Mouse (Mus musculus): Measurements from ENCODE around the gene Cidec. TPM values are rescaled to one million over a fixed set of nuclear protein-coding genes. Genes with fewer than 3 reads are reported as not detected.

The Cidec gene
- total RNA-seq, 2 experiments from 2014 or later: 9.6 to 41.2 TPM

DNA sequence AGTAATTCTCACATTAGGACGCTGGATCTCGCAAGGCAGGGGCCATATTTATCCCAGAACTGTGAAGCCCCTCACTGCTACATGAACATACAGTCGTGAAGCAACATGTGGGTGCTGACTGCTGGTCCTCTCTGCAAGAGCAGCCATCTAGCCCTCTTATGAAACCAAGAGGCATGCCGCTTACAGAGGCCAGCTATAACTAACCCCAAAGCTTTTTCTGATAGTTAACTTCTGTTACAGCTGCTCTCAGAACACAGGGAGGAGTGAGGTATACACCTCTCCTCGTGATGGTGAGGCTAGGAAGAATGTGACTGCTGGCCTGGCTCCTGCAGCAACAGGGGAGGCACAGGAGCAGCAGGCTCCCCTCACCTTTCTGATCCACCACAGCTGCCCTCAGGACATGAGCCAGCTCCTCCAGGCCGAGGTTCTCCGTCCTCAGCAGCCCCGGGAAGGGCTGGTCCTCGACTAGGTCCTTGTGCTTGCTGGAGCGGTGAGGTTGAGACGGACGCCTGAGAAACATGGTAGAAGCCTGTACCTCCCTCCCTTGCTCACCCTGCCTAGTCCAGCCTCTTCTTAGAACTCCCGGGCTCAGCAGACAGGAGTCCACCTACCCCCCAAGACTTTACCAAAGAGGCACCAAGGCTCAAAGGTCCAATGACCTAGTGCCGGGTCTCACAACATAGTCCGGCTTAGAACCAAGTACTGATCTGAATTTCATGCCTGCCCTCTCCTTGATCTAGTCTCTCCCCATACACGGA lies 16.9 kb downstream of the Cidec start:
- DNase-seq: no peak
- intact Hi-C loops (cut with DNase I): no loop called here

DNA sequence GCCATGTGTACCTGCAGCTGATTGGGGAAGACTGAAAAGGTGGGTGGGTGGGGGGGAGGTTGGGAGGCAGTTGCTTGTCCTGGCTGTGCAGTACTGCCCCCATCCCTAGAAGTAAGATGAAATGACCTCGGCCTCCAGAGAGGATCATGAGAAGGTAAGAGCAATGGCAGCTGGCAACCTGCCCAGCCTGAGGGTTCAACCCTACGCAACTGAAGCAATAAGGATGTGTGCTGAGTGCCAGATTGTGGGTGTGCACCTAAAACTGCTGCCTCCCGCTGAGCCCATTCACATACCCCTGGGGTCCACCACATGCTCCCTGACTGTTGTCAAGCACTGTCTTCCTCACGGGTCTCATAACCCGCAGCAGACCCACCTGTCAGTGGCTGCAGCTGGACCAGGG lies 19.1 kb downstream of the Cidec start:
- intact Hi-C loops (cut with DNase I): no loop called here

DNA sequence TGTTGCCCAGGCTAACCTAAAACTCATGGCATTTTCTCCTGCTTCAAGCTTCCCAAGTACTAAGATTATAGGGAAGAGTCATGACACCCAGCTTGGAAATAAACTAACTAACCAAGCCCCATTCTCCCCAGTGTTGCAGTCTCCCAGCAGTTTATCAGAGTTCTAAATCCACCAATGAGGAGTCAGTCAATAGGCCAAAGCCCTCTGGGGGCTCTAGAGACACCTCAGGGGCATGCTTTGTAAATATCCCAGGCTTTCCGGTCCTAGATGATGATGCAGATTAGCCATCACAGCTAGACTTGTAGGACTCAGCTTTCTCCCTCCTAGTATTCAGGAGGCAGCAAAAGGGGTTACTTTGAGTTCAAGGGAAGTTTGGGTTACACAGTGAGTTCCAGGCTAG lies 25.6 kb downstream of the Cidec start:
- DNase-seq: no peak
- intact Hi-C loops (cut with DNase I): no loop called here

More for the DNA sequence above, 19.1 kb downstream of the Cidec start:
- no peak for DNase-seq

DNA sequence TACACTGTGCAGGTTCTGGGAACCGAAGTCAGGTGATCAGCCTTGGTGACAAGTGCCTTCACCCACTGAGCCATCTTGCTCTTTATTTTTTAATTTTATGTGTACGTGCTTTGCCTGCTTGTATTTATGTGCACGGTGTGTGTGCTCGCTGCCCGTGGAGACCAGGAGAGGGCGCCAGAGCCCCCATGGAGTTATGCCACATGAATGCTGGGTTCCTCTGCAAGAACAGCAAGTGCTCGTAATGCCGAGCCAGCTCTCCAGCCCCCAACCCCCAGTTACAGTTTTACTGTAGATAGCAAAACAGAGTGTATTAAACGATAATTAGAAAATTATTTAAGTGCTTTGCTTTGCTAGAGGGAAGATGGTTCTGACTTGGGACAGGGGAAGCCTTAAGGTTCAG lies 28.9 kb downstream of the Cidec start:
- no peak for DNase-seq
- intact Hi-C loops (cut with DNase I): no loop called here

- no peak for DNase-seq
- intact Hi-C loops (cut with DNase I): no loop called here
Measured at GRCm38 (mm10) chr6:113405483-113405882, 30.1 kb downstream of the Cidec start.

DNA sequence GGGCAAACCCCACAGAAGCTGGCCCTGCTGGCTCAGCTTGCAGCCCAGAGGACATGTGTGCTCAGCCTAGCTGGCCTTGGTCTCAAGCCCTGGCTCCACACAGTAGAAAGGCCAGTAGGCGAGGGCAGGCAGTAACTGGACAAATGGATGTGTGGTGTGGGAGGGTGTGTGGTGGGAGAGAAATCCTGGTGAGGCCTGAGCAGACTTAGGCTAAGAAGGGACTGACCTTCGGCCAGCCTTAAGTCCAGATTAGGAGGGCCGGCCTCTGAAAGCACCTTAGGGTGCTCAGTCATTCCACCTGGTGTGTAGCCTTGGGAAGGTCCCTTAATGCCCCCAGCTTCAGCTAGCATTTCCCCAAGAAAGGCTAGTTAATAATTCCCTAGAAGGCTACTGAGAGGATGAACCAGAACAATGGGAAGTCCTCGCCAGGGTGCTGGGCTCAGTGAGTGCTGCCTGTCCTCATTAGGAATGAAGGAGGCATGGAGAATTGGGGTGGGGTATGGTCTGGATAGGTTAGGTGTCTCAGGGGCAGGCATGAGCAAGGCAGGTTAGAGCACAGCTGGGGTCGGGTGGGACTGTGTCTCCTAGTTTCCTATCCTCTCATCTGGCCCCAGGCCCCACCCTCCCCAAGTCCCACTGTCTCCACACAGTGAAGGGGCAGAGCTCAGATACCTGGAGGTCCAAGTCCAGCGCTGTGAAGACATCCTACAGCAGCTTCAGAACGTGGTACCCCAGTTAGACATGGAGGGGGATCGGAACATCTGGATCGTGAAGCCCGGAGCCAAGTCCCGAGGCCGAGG lies 30.7 kb downstream of the Cidec start:
- DNase-seq: no peak

DNA sequence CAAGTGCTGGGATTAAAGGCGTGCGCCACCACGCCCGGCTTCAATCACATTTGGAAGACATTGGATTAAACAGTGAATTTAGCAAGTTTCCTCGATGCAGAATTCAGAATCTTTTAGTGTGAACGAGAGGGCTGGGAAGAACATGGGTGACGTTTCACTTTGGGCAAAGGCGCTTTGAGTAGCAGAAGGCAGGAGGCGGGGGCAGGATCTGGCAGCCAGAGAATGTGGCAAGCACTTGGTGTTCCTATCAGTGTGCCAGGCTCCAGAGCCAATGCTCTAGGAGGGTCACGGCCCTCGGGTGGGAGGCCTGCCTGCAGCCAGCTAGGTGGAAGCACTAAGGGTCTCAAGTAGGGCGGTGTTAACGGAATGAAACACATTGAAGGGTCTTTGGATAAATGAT lies 33.5 kb downstream of the Cidec start:
- intact Hi-C loops (cut with DNase I): no loop called here
- no peak for DNase-seq

More for the DNA sequence above, 30.7 kb downstream of the Cidec start:
- intact Hi-C loops (cut with DNase I): no loop called here

DNA sequence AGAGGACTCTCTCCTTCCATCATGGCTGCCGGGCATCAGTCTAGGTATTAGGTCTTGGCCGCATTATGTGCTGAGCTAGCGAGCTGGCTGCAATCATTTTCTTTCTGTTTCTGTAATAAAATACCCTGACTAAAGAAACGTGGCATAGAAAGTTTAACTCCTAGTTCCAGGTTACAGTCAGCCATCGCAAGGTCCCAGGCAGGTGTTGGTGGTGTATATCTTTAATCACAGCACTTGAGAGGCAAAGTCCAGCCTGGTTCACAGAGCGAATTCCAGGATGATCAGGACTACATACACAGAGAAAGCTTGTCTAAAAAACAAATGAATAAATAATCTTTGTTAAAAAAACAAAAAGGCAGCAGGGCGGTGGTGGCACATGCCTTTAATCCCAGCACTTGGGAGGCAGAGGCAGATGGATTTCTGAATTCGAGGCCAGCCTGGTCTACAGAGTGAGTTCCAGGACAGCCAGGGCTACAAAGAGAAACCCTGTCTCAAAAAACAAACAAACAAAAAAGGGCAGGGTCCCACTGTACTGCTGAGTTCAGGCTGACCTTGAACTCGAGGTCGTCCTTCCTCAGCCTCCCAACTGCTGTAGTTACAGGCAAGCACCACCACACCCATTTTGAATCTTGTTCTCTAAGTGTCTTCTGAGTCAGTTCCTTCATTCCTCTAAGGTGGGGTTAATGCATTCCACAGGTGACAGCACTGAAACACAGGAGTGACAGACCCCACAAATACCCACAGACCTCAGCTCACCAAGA lies 39.1 kb downstream of the Cidec start:
- DNase-seq: no peak
- intact Hi-C loops (cut with DNase I): no loop called here

- no peak for DNase-seq
- intact Hi-C loops (cut with DNase I): no loop called here
Measured at GRCm38 (mm10) chr6:113395501-113395900, 40.1 kb downstream of the Cidec start.

DNA sequence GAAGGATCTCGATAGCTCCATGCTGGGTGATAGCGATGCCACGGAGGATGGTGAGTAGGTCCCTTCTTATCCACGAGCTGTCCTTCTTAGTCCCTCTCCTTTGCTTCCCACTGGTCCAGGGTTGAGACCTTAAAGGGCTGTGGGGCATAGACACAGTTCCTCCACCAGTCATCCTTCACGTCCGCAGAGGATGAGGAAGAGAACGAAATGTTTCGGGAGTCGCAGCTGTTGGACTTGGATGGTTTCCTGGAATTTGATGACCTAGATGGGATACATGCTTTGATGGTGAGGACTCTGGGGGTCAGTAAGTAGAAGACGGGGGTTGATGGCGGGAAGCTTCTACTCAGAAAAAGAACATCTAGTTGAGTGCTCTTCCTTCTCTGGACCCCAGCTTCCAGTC lies 40.7 kb downstream of the Cidec start:
- intact Hi-C loops (cut with DNase I): no loop called here

GRCm38 (mm10) chr6:113393951-113394350 lies 41.6 kb downstream of the Cidec start:
- peak; percentile 19 to 20 for DNase-seq
- intact Hi-C loops (cut with DNase I): no loop called here

More for the DNA sequence above, 40.7 kb downstream of the Cidec start:
- no peak for DNase-seq

GRCm38 (mm10) chr6:113392387-113393071 lies 43.0 kb downstream of the Cidec start:
- intact Hi-C loops (cut with DNase I): no loop called here
- peak; percentile 63 to 64 for DNase-seq

DNA sequence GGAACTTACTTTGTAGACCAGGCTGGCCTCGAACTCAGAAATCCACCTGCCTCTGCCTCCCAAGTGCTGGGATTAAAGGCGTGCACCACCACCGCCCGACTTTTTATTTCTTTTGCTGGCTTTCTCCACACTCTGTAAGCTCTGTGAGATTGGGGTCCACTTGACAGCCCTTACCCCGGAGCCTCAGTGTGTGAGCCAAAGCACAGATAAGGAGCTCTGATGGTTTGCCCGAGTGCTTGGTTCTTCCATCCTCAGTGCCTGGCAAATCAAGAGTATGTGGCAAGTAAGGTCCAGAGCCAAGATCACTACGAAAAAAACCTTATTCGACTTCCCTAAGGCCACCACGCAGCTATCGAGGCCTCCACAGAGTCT lies 43.6 kb downstream of the Cidec start:
- intact Hi-C loops (cut with DNase I): no loop called here
- no peak for DNase-seq

DNA sequence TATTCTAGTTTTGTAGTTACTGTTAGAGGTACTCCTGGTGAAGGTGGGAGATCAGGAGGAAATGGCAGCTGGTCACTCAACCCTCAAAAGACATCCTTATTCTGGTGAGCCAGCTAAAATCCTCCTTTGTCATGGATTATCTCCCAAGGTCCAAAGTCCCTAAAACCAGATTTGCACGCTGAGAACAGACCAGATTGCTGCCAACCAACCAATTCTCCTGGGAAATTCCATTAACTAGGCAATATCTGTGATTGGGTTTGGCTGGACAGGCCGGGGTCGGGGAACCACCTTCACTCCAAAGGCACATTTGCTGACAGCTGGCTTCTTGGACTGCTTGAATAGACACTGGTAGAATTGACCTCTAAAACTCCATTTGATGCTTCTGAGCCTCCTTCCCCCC lies 44.8 kb downstream of the Cidec start:
- intact Hi-C loops (cut with DNase I): no loop called here
- DNase-seq: no peak

DNA sequence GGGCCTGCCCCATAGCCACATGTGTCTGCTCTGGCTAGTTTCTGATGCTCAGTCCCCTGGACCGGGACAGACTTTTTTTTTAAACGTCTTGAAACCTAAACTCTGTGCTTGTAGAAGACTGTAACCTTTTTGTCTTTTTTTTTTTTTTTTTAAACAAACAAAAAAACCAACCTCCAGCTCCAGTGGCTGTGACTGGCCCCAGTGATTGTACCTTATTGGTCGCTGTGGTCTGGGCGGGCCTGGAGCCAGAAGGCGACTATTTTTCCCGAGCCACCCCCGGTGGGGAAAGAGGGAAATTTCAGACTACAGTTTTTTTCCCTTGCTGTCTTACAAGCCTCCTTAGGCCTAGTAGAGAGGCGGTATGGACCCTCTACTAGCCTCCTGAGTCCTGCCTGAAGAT lies 46.6 kb downstream of the Cidec start, which contains the start of gene Ttll3:
Gene Ttll3, plus strand, starts transcription at position 301 of the 400 bp plus-strand sequence.
- intact Hi-C loops (cut with DNase I): no loop called here
- no peak for DNase-seq

DNA sequence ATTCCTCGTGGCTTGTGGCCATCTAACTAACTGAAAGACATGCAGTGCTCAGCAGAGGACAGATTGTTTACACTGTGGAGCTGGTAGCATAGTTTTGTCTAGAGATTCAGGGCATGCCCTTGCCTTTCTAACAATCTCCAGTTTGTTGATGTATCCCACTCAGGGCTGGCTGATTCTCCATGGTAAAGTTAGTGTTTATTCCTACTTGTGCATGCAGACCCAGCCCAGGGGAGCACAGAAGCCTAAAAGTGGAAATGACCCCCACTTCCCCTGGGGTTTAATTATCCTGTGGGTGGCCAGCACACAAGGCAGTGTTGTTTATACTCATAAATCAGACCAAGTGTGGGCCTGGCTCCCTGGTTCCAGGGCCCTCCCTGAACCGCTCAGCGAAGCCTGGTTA lies 49.5 kb downstream of the Cidec start:
- intact Hi-C loops (cut with DNase I): no loop called here
- no peak for DNase-seq

- intact Hi-C loops (cut with DNase I): no loop called here
Measured at GRCm38 (mm10) chr6:113385160-113385714, 50.3 kb downstream of the Cidec start.

DNA sequence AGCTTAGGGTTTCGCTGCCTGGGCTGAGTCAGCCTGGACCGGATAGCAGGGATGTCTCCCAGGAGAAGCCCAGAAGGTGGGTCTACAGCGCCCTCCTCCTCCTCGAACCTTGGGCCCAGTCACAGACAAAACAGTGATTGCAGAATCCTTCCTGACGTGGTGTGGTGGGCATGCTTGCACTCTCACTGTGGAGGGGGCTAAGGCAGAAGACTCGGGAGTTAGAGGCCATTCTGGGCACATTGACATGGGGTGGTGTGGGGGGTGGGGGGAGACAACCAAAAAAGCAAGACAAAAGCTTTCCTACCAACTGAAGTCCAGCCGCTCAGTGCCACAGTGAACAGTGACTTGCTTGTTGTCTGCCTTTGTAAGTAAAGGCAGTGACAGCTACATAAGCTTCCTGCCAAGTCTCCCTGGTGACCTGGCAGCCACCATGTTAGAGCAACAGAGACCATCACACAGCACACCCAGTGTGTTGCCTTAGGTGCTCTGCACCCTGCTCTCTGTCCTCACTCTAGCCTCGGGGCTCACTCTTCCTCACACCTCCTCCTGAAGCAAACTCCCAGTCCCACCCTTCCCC lies 51.1 kb downstream of the Cidec start:
- intact Hi-C loops (cut with DNase I): no loop called here
- DNase-seq: no peak

More at GRCm38 (mm10) chr6:113385160-113385714, 50.3 kb downstream of the Cidec start:
- no peak for DNase-seq

DNA sequence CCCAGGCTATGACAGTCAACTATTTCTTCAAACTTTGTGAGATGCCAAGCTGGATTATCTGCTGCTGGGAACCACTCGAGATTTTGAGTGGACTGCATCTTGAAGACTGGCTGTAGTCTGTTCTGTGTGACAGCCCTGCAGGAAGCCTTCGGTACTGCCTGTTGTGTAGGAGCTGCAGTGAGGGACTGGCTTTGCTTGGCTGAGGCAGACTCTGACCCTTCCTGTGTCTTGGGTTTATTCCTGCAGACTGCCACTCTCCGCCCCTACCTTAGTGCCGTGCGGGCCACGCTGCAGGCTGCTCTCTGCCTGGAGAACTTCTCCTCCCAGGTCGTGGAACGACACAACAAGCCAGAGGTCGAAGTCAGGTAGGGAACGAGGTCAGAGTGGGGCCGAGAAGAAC lies 55.1 kb downstream of the Cidec start:
- intact Hi-C loops (cut with DNase I): no loop called here
- DNase-seq: no peak

DNA sequence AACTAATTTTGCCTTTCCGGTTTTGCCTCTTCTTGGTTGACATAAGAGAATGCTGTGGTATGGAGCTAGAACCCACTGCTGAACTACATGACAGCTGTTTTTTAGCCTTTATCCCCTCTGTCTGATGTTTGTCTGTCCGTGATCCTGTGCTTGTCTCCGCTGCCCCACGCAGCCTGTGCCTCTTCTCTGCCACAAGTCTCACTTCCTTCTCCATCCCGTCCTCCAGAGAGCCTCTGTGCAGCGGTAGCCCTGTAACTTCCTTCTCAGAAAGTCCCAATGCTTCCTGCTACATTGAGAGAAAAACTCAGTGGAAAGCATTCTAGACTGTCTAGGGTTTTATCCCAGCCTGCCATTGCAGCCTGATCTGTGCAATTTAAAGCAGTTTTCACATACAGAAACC lies 56.3 kb downstream of the Cidec start:
- no peak for DNase-seq
- intact Hi-C loops (cut with DNase I): loop anchor here (2.0 kb wide), 1 partner anchor 72 kb away; the partner anchor contains the start of gene Brpf1

All from heart, postnatal 10 days (tissue).